Mouse (Mus musculus) heart, postnatal 10 days (tissue): Measurements from ENCODE around the gene Snapc4. TPM values are rescaled to one million over a fixed set of nuclear protein-coding genes. Genes with fewer than 3 reads are reported as not detected.

Experiments used
- DNase-seq, 2 experiments: peaks; one replicate each; pipeline ENCODE4 v3.0.0; 2021
- intact Hi-C: fragments of 180-260 bp; cut with DNase I; formaldehyde crosslinking; loops from one replicate; pipeline ENCODE4 v1.15.1; 2025
- total RNA-seq, 2 experiments: library from RNA; stranded (reverse); gene quantifications; 2 replicates each; pipeline ENCODE4 v1.2.3; 2021

The Snapc4 gene
- 10 to 100 TPM; 13.0 to 15.5 TPM for total RNA-seq

- DNase-seq = peak; percentile 85 to 89
- intact Hi-C loops = no loop called here
These were observed at the start of gene Snapc4 for GRCm38 (mm10) chr2:26380131-26380771. Gene Snapc4 (minus strand): TSS chr2:26380653.

GRCm38 (mm10) chr2:26429851-26430250, 49.4 kb upstream of the Snapc4 start:
- intact Hi-C loops = no loop called here
- no peak for DNase-seq

GRCm38 (mm10) chr2:26424541-26424940, 44.1 kb upstream of the Snapc4 start:
- DNase-seq = no peak
- intact Hi-C loops = no loop called here

GRCm38 (mm10) chr2:26423086-26423485, 42.6 kb upstream of the Snapc4 start:
- intact Hi-C loops = no loop called here
- no peak for DNase-seq

- no peak for DNase-seq
- intact Hi-C loops = no loop called here
These were observed 41.5 kb upstream of the Snapc4 start for GRCm38 (mm10) chr2:26421969-26422368.

GRCm38 (mm10) chr2:26418120-26418519, 37.7 kb upstream of the Snapc4 start:
- DNase-seq = no peak
- intact Hi-C loops = no loop called here

GRCm38 (mm10) chr2:26417066-26417465, 36.6 kb upstream of the Snapc4 start:
- intact Hi-C loops = no loop called here
- DNase-seq = no peak

GRCm38 (mm10) chr2:26410931-26411411, 30.5 kb upstream of the Snapc4 start:
- intact Hi-C loops = no loop called here
- DNase-seq = peak in 1 of 2 experiments; percentile 25

- no peak for DNase-seq
- intact Hi-C loops = no loop called here
These were observed 29.6 kb upstream of the Snapc4 start for GRCm38 (mm10) chr2:26410091-26410490.

GRCm38 (mm10) chr2:26409362-26409761, 28.9 kb upstream of the Snapc4 start:
- intact Hi-C loops = loop anchor here (2.0 to 5.0 kb wide), 2 partner anchors 57 to 82 kb away; partner anchors contain the start of gene Dnlz

GRCm38 (mm10) chr2:26408515-26409356, 28.3 kb upstream of the Snapc4 start, which contains the start of gene Inpp5e:
Gene Inpp5e (minus strand): TSS chr2:26409203.
- intact Hi-C loops = loop anchor here (2.0 to 5.0 kb wide), 2 partner anchors 56 to 81 kb away; partner anchors contain the start of gene Dnlz
- DNase-seq = peak; percentile 99

More at GRCm38 (mm10) chr2:26409362-26409761, 28.9 kb upstream of the Snapc4 start:
- DNase-seq = no peak

GRCm38 (mm10) chr2:26403306-26403705, 22.9 kb upstream of the Snapc4 start:
- intact Hi-C loops = no loop called here

GRCm38 (mm10) chr2:26402265-26402664, 21.8 kb upstream of the Snapc4 start:
- DNase-seq = no peak
- intact Hi-C loops = no loop called here

More at GRCm38 (mm10) chr2:26403306-26403705, 22.9 kb upstream of the Snapc4 start:
- no peak for DNase-seq

GRCm38 (mm10) chr2:26401023-26401422, 20.6 kb upstream of the Snapc4 start:
- intact Hi-C loops = no loop called here
- no peak for DNase-seq

- intact Hi-C loops = no loop called here
- DNase-seq = no peak
These were observed 19.8 kb upstream of the Snapc4 start for GRCm38 (mm10) chr2:26400296-26400695.

- DNase-seq = peak; percentile 71 to 78
- intact Hi-C loops = no loop called here
These were observed 19.2 kb upstream of the Snapc4 start for GRCm38 (mm10) chr2:26399647-26400046.

GRCm38 (mm10) chr2:26398978-26399377, 18.5 kb upstream of the Snapc4 start:
- peak; percentile 47 for DNase-seq
- intact Hi-C loops = no loop called here

- intact Hi-C loops = no loop called here
- DNase-seq = no peak
These were observed 11.2 kb upstream of the Snapc4 start for GRCm38 (mm10) chr2:26391617-26392016.

GRCm38 (mm10) chr2:26390954-26391353, 10.5 kb upstream of the Snapc4 start:
- intact Hi-C loops = no loop called here
- DNase-seq = no peak

- DNase-seq = peak; percentile 90 to 91
- intact Hi-C loops = no loop called here
These were observed 8.8 kb upstream of the Snapc4 start, which contains the start of the genes Entr1 and Pmpca for GRCm38 (mm10) chr2:26389154-26389690. Gene Entr1 (minus strand): TSS chr2:26389316. Gene Pmpca (plus strand): TSS chr2:26389339.

- no peak for DNase-seq
- intact Hi-C loops = no loop called here
These were observed 8.3 kb upstream of the Snapc4 start for GRCm38 (mm10) chr2:26388682-26389153.
